Mouse (Mus musculus) forebrain, embryonic 11.5 days (tissue): ENCODE results near the gene Lamtor2. TPM values are rescaled to one million over a fixed set of nuclear protein-coding genes. Genes with fewer than 3 reads are reported as not detected.

Experiments
- ATAC-seq: fragments of 200-750 bp; cut with Nextera tagmentation; replicated peaks from 2 replicates; pipeline ENCODE4 v1.8.0; 2017; ENCODE audit warnings: moderate TSS enrichment; ENCODE audit not compliant: low FRiP score
- DNase-seq: peaks from one replicate; pipeline ENCODE4 v3.0.0-alpha.2; 2017; ENCODE audit warnings: low spot score
- H3K27ac ChIP-seq: fragments of 300-500 bp; sonication (generic); 2 replicates; pipeline ENCODE4 v1.5.1; 2014; ENCODE audit warnings: low read depth, low read length
- H3K27me3 ChIP-seq: fragments of 300-500 bp; sonication (generic); 2 replicates; pipeline ENCODE4 v1.6.1; 2014; ENCODE audit warnings: mild to moderate bottlenecking, low read length, mixed read lengths; ENCODE audit not compliant: control insufficient read depth, insufficient read depth
- H3K36me3 ChIP-seq: fragments of 300-500 bp; sonication (generic); 2 replicates; pipeline ENCODE4 v1.6.1; 2014; ENCODE audit warnings: mild to moderate bottlenecking, low read length, moderate library complexity, mixed read lengths; ENCODE audit not compliant: control insufficient read depth, insufficient read depth
- H3K4me1 ChIP-seq: fragments of 300-500 bp; sonication (generic); replicated peaks from 2 replicates; pipeline ENCODE4 v1.6.1; 2014; ENCODE audit warnings: low read length, mixed read lengths; ENCODE audit not compliant: control insufficient read depth, insufficient read depth
- H3K4me2 ChIP-seq: fragments of 300-500 bp; sonication (generic); 2 replicates; pipeline ENCODE4 v1.6.1; 2014; ENCODE audit warnings: low read depth, mild to moderate bottlenecking, low read length, moderate library complexity, mixed read lengths; ENCODE audit not compliant: severe bottlenecking
- H3K4me3 ChIP-seq: fragments of 300-500 bp; sonication (generic); 2 replicates; pipeline ENCODE4 v1.5.1; 2014; ENCODE audit warnings: low read depth, low read length
- H3K9ac ChIP-seq: fragments of 300-500 bp; sonication (generic); 2 replicates; pipeline ENCODE4 v1.6.1; 2014; ENCODE audit warnings: low read length
- H3K9me3 ChIP-seq: fragments of 300-500 bp; sonication (generic); 2 replicates; pipeline ENCODE4 v1.6.1; 2016; ENCODE audit warnings: low read length, mixed read lengths; ENCODE audit not compliant: control insufficient read depth
- WGBS: fragments of 180-500 bp; shearing (Covaris S2); extraction: QIAGEN DNeasy Blood & Tissue Kit; methylation state at CpG from one replicate; pipeline ENCODE4 v1.1.7; 2014; 5-methylcytosine and 5-hydroxymethylcytosine counted together
- polyA plus RNA-seq: library from polyadenylated mRNA; unstranded; fragments of >200 nt; fragmentation: Nextera tagmentation; extraction: Ambion mirVana; gene quantifications from 2 replicates; pipeline ENCODE4 v1.2.1, GENCODE M21; 2014

Gene Lamtor2
- polyA plus RNA-seq, 1 experiment from 2014 or later = 89.3 TPM

GRCm38 (mm10) chr3:88563442-88563841 lies 10.6 kb upstream of the Lamtor2 start:
- DNase-seq (no peak), ATAC-seq (no peak)
- Histone ChIP-seq H3K4me3 (no peak overlapping the region), H3K4me2 (no peak overlapping the region), H3K9me3 (no peaks in the 10 kb centered on the region), H3K36me3 (peaks cover 37% of the 10 kb centered on the region), H3K27ac (no peak overlapping the region), H3K4me1 (no peaks in the 10 kb centered on the region), H3K9ac (no peak overlapping the region), H3K27me3 (no peaks in the 10 kb centered on the region)
- WGBS = 78% methylated on average over 4 of the region's 4 CpGs

GRCm38 (mm10) chr3:88561989-88562388 lies 9.1 kb upstream of the Lamtor2 start:
- no peaks in the 10 kb centered on the region for H3K9me3 ChIP-seq
- H3K36me3 ChIP-seq = peaks cover 37% of the 10 kb centered on the region
- ATAC-seq (no peak), DNase-seq (peak; percentile 55)
- H3K4me2 ChIP-seq = no peak overlapping the region
- no peak overlapping the region for H3K27ac ChIP-seq
- H3K27me3 ChIP-seq = no peaks in the 10 kb centered on the region
- no peak overlapping the region for H3K4me3 ChIP-seq
- no peak overlapping the region for H3K9ac ChIP-seq
- no peaks in the 10 kb centered on the region; the same call in 1 of the 2 replicates for H3K4me1 ChIP-seq
- 74% methylated on average over 4 of the region's 4 CpGs for WGBS

DNA sequence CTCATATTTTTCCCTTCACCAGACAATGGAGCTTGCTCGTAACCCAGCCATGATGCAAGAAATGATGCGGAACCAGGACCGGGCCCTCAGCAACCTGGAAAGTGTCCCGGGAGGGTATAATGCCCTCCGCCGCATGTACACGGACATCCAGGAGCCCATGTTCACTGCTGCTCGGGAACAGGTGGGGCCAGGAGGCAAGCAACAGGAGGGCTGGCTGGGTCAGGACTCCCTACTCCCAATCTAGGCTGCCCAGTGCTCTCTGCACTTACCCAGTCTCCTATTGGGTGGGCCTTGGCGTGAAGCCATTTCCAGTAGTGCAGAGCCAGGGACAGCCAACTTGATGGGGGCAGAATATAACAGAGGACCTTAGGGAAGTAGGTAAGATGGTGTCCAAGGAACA lies 6.7 kb upstream of the Lamtor2 start:
- no peak for ATAC-seq
- DNase-seq = no peak
- Histone ChIP-seq H3K4me2 (no peak overlapping the region), H3K9ac (no peak overlapping the region), H3K27me3 (no peaks in the 10 kb centered on the region), H3K4me1 (peaks cover 3% of the 10 kb centered on the region; the same call in 1 of the 2 replicates), H3K9me3 (no peaks in the 10 kb centered on the region), H3K4me3 (no peak overlapping the region), H3K27ac (no peak overlapping the region), H3K36me3 (peaks cover 33% of the 10 kb centered on the region)
- 92% methylated on average over 9 of the region's 9 CpGs for WGBS

GRCm38 (mm10) chr3:88556616-88557015 lies 3.7 kb upstream of the Lamtor2 start:
- H3K27ac ChIP-seq = no peak overlapping the region
- H3K9me3 ChIP-seq = no peaks in the 10 kb centered on the region
- DNase-seq = peak; percentile 45
- H3K4me2 ChIP-seq = no peak overlapping the region
- peaks cover 6% of the 10 kb centered on the region; the same call in 1 of the 2 replicates for H3K4me1 ChIP-seq
- WGBS = 96% methylated on average over 8 of the region's 8 CpGs
- ATAC-seq = no peak
- H3K9ac ChIP-seq = no peak overlapping the region
- peaks cover 25% of the 10 kb centered on the region for H3K36me3 ChIP-seq
- no peak overlapping the region for H3K4me3 ChIP-seq
- no peaks in the 10 kb centered on the region for H3K27me3 ChIP-seq

DNA sequence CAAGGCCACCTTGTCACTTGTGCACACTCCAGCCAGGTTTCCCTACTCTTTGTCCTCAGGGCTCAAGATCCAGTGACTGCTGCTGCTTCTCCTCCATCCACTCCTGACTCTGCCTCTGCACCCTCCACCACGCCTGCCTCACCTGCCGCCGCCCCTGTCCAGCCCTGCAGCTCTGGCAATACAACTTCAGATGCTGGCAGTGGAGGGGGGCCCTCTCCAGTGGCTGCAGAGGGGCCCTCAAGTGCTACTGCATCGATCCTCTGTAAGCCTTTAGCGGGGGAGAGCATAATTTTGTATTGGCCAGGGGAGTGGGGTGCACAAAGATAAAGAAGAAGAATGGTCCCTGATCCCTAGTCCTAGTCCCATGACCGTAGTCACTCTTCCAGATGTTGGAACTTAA lies 2.9 kb upstream of the Lamtor2 start:
- H3K4me3 ChIP-seq = no peak overlapping the region

GRCm38 (mm10) chr3:88555069-88555605 lies 2.3 kb upstream of the Lamtor2 start:
- Histone ChIP-seq H3K36me3 (peaks cover 16% of the 10 kb centered on the region), H3K4me1 (peaks cover 6% of the 10 kb centered on the region; the same call in 1 of the 2 replicates), H3K9ac (no peak overlapping the region), H3K27ac (no peak overlapping the region), H3K9me3 (no peaks in the 10 kb centered on the region), H3K4me3 (no peak overlapping the region; the same call in 1 of the 2 replicates), H3K4me2 (peak overlapping the region; percentile 83), H3K27me3 (no peaks in the 10 kb centered on the region)
- no peak for ATAC-seq
- WGBS = 82% methylated on average over 5 of the region's 5 CpGs
- peak; percentile 52 for DNase-seq

More for the DNA sequence above, 2.9 kb upstream of the Lamtor2 start:
- peaks cover 22% of the 10 kb centered on the region for H3K36me3 ChIP-seq
- no peaks in the 10 kb centered on the region for H3K27me3 ChIP-seq
- peaks cover 6% of the 10 kb centered on the region; the same call in 1 of the 2 replicates for H3K4me1 ChIP-seq
- H3K27ac ChIP-seq = no peak overlapping the region
- no peak overlapping the region for H3K9ac ChIP-seq
- WGBS = 97% methylated on average over 6 of the region's 6 CpGs
- H3K4me2 ChIP-seq = no peak overlapping the region
- no peak for ATAC-seq
- peak; percentile 48 for DNase-seq
- no peaks in the 10 kb centered on the region for H3K9me3 ChIP-seq

- under 1% methylated on average over 41 of the region's 41 CpGs for WGBS
- no peaks in the 10 kb centered on the region for H3K9me3 ChIP-seq
- peaks cover 6% of the 10 kb centered on the region; the same call in 1 of the 2 replicates for H3K4me1 ChIP-seq
- H3K4me2 ChIP-seq = peak overlapping the region; percentile 83
- peak overlapping the region; percentile 84 for H3K4me3 ChIP-seq
- peak; percentile 67 for ATAC-seq
- DNase-seq = no peak
- H3K27me3 ChIP-seq = no peaks in the 10 kb centered on the region
- H3K36me3 ChIP-seq = peaks cover 15% of the 10 kb centered on the region
- H3K27ac ChIP-seq = peak overlapping the region; percentile 93
- H3K9ac ChIP-seq = peak overlapping the region; percentile 92
These were observed 1.2 kb upstream of the Lamtor2 start for GRCm38 (mm10) chr3:88553880-88554586.

GRCm38 (mm10) chr3:88553525-88553879 lies 628 bp upstream of the Lamtor2 start, which contains the start of gene Ubqln4:
TSS of gene Ubqln4 (plus strand) at chr3:88553758.
- H3K27me3 ChIP-seq = no peaks in the 10 kb centered on the region
- peak within 1 kb of the TSS; percentile 92 for H3K9ac ChIP-seq
- H3K27ac ChIP-seq = peak within 1 kb of the TSS; percentile 93
- WGBS = 0% methylated on average over 31 of the region's 37 CpGs
- H3K4me1 ChIP-seq = peaks cover 6% of the 10 kb centered on the region; the same call in 1 of the 2 replicates
- peak within 1 kb of the TSS; percentile 83 for H3K4me2 ChIP-seq
- H3K36me3 ChIP-seq = peaks cover 15% of the 10 kb centered on the region
- ATAC-seq = peak; percentile 92
- H3K4me3 ChIP-seq = peak within 1 kb of the TSS; percentile 84
- H3K9me3 ChIP-seq = no peaks in the 10 kb centered on the region
- peak; percentile 98 for DNase-seq
